Mouse (Mus musculus) heart, embryonic 14.5 days (tissue): ENCODE results near the gene Sept9. TPM values are rescaled to one million over a fixed set of nuclear protein-coding genes. Genes with fewer than 3 reads are reported as not detected.

Experiments
- ATAC-seq: fragments of 200-750 bp; cut with Nextera tagmentation; 2 replicates; pipeline ENCODE4 v1.8.0; 2017; ENCODE audit warnings: low read depth, moderate TSS enrichment; ENCODE audit not compliant: insufficient number of reproducible peaks, insufficient read depth, low FRiP score
- H3K27ac ChIP-seq, 2 experiments: fragments of 200-500 bp in 1 of 2; fragments of 300-500 bp in 1 of 2; sonication (generic) in 1 of 2; replicated peaks in 1 of 2; 2 replicates each; pipeline ENCODE4 v1.5.1; 2012 to 2014; ENCODE audit warnings: low read depth in 2 of 2, low read length in 2 of 2, control low read depth in 1 of 2, mild to moderate bottlenecking in 1 of 2, mixed read lengths in 1 of 2; ENCODE audit not compliant: control insufficient read depth in 1 of 2, insufficient read depth in 1 of 2
- H3K27me3 ChIP-seq: fragments of 300-500 bp; sonication (generic); 2 replicates; pipeline ENCODE4 v1.6.1; 2014; ENCODE audit warnings: mild to moderate bottlenecking, low read length, control low read depth; ENCODE audit not compliant: control insufficient read depth, insufficient read depth
- H3K36me3 ChIP-seq: fragments of 300-500 bp; sonication (generic); 2 replicates; pipeline ENCODE4 v1.6.1; 2014; ENCODE audit warnings: mild to moderate bottlenecking, control low read depth, low read length, mixed read lengths; ENCODE audit not compliant: control insufficient read depth, insufficient read depth
- H3K4me1 ChIP-seq, 2 experiments: fragments of 200-500 bp in 1 of 2; fragments of 300-500 bp in 1 of 2; sonication (generic) in 1 of 2; 2 replicates each; pipeline ENCODE4 v1.6.1; 2012 to 2014; ENCODE audit warnings: low read length in 2 of 2, control low read depth in 1 of 2, mixed read lengths in 1 of 2; ENCODE audit not compliant: control insufficient read depth in 2 of 2, insufficient read depth in 2 of 2
- H3K4me2 ChIP-seq: fragments of 300-500 bp; sonication (generic); 2 replicates; pipeline ENCODE4 v1.6.1; 2014; ENCODE audit warnings: mild to moderate bottlenecking, low read length
- H3K4me3 ChIP-seq, 2 experiments: fragments of 200-500 bp in 1 of 2; fragments of 300-500 bp in 1 of 2; sonication (generic) in 1 of 2; 2 replicates each; pipeline ENCODE4 v1.5.1; 2012 to 2014; ENCODE audit warnings: low read length in 2 of 2, mild to moderate bottlenecking in 2 of 2, control low read depth in 1 of 2, low read depth in 1 of 2, moderate library complexity in 1 of 2; ENCODE audit not compliant: control insufficient read depth in 1 of 2, insufficient read depth in 1 of 2
- H3K9ac ChIP-seq: fragments of 300-500 bp; sonication (generic); 2 replicates; pipeline ENCODE4 v1.6.1; 2014; ENCODE audit warnings: mild to moderate bottlenecking, low read length
- H3K9me3 ChIP-seq: fragments of 300-500 bp; sonication (generic); 2 replicates; pipeline ENCODE4 v1.6.1; 2016; ENCODE audit warnings: low read length, control low read depth; ENCODE audit not compliant: control insufficient read depth
- WGBS: fragments of 180-500 bp; shearing (Covaris S2); extraction: QIAGEN DNeasy Blood & Tissue Kit; methylation state at CpG from one replicate; pipeline ENCODE4 v1.1.7; 2014; 5-methylcytosine and 5-hydroxymethylcytosine counted together
- polyA plus RNA-seq: library from polyadenylated mRNA; unstranded; fragments of >200 nt; fragmentation: Nextera tagmentation; extraction: Ambion mirVana; gene quantifications from 2 replicates; pipeline ENCODE4 v1.2.1, GENCODE M21; 2014

Gene Sept9
- 49.7 and 51.8 TPM in 2 replicates for polyA plus RNA-seq

DNA sequence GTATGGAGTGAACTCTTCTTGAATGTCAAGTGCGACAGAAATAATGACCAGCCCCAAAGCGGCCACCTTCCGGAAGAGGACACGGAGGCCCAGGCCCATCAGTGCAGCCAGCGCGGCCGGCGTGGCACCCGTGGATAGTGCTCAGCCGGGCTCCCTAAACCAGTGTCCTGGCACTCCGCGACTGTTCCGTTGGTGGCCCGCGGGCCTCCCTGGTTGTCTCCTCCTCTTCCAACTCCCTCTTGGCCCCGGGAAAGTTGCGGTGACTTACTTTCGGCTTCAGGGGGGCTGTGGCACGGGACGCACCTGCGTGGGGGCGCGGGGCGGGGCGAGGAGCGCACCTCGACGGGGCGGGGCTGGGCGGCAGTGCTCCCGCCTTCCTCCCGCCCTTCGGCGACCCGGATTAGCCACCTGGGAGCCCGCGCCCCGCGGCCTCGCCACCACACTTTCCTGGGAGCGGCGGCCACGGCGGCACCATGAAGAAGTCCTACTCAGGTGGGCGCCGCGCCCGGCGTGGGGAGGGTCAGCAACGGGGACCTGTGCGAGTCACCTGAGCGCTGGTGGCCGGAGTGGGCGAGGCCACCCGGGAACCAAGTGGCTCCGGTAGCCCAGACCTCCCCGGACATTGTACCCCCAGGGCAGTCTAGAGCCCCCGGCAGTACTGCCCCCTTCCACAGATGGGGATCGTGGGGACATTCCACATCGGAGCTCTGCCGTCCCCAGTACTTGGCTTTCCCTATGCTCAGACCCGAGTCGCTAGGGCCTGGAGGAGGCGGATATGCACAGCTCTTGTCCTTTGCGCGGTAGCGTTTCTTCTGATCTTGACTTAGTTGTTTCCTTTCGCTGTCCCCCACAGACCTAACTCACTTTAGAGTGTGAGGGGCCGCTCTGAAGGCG, at the start of gene Sept9:
TSS of gene Sept9 (plus strand) at position 380 of the 894 bp plus-strand sequence.
- H3K27me3 ChIP-seq: peaks cover 42% of the 10 kb centered on the region
- no peak within 1 kb of the TSS for H3K27ac ChIP-seq
- no peaks in the 10 kb centered on the region for H3K9me3 ChIP-seq
- H3K4me1 ChIP-seq: peaks cover 14% of the 10 kb centered on the region in 2 experiments; a peak in 3 of 4 replicates
- no peak for ATAC-seq
- H3K4me2 ChIP-seq: peak within 1 kb of the TSS; percentile 96
- H3K36me3 ChIP-seq: no peaks in the 10 kb centered on the region
- H3K9ac ChIP-seq: peak within 1 kb of the TSS; percentile 64
- peak within 1 kb of the TSS; percentile 42 to 54 for H3K4me3 ChIP-seq
- WGBS: 2% methylated on average over 69 of the region's 70 CpGs

- Histone ChIP-seq H3K36me3 (peaks cover 93% of the 10 kb centered on the region), H3K27ac (no peak overlapping the region), H3K27me3 (no peaks in the 10 kb centered on the region), H3K4me1 (peaks cover 14 to 23% of the 10 kb centered on the region in 2 experiments), H3K4me2 (no peak overlapping the region), H3K9ac (no peak overlapping the region), H3K4me3 (no peak overlapping the region), H3K9me3 (no peaks in the 10 kb centered on the region)
- ATAC-seq: no peak
- WGBS: 78% methylated on average over 9 of the region's 9 CpGs
These were observed 48.9 kb upstream of the Sept9 start for GRCm38 (mm10) chr11:117150467-117150966.

DNA sequence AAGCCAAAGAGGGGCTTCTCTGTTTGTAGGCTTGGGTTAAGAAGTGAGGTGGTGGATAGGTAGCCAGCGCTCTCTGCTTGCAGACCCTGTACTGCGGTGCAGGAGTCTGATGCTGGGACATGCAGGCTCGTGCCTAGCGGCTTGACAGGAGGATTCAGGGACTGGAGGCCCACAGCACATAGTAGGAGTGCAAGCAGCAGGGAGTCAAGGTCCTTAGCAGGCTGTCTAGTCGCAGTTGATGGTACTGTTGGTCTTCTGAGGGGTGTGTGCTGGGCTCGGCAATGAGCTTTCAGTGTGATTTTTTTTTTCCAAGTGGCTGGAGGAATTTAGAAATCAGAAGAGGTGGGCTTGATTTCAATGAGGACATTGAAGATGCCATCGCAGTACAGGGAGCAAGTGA, 48.0 kb upstream of the Sept9 start:
- H3K27ac ChIP-seq: no peak overlapping the region
- H3K36me3 ChIP-seq: peaks cover 93% of the 10 kb centered on the region
- no peak for ATAC-seq
- H3K27me3 ChIP-seq: no peaks in the 10 kb centered on the region
- H3K4me3 ChIP-seq: no peak overlapping the region
- peaks cover 20 to 28% of the 10 kb centered on the region in 2 experiments for H3K4me1 ChIP-seq
- H3K9me3 ChIP-seq: no peaks in the 10 kb centered on the region
- H3K4me2 ChIP-seq: no peak overlapping the region
- no peak overlapping the region for H3K9ac ChIP-seq
- 92% methylated on average over 7 of the region's 7 CpGs for WGBS

GRCm38 (mm10) chr11:117152541-117152940, 46.9 kb upstream of the Sept9 start:
- 87% methylated on average over 6 of the region's 6 CpGs for whole genome bisulfite sequencing
- Histone ChIP-seq H3K27ac (no peak overlapping the region), H3K9me3 (no peaks in the 10 kb centered on the region), H3K4me1 (peaks cover 20 to 31% of the 10 kb centered on the region in 2 experiments), H3K27me3 (no peaks in the 10 kb centered on the region), H3K9ac (no peak overlapping the region), H3K4me3 (no peak overlapping the region), H3K4me2 (no peak overlapping the region), H3K36me3 (peaks cover 92% of the 10 kb centered on the region)
- no peak for ATAC-seq

- peaks cover 90% of the 10 kb centered on the region for H3K36me3 ChIP-seq
These were observed 45.9 kb upstream of the Sept9 start for GRCm38 (mm10) chr11:117153553-117153952.

GRCm38 (mm10) chr11:117154088-117154815, 45.2 kb upstream of the Sept9 start:
- Histone ChIP-seq H3K4me3 (no peak overlapping the region), H3K4me1 (peaks cover 25 to 47% of the 10 kb centered on the region in 2 experiments), H3K27ac (peak overlapping the region; percentile 28 to 58; a peak in 3 of 4 replicates), H3K27me3 (no peaks in the 10 kb centered on the region), H3K9me3 (no peaks in the 10 kb centered on the region), H3K36me3 (peaks cover 90% of the 10 kb centered on the region), H3K4me2 (no peak overlapping the region), H3K9ac (peak overlapping the region; percentile 34; the same call in 1 of the 2 replicates)
- 27% methylated on average over 7 of the region's 7 CpGs for WGBS
- peak; percentile 28; the same call in 1 of the 2 replicates for ATAC-seq

More at GRCm38 (mm10) chr11:117153553-117153952, 45.9 kb upstream of the Sept9 start:
- Histone ChIP-seq H3K4me3 (no peak overlapping the region), H3K27ac (peak overlapping the region; percentile 14 to 42; a peak in 3 of 4 replicates), H3K9me3 (no peaks in the 10 kb centered on the region), H3K27me3 (no peaks in the 10 kb centered on the region), H3K4me2 (no peak overlapping the region), H3K4me1 (peaks cover 24 to 40% of the 10 kb centered on the region in 2 experiments), H3K9ac (no peak overlapping the region; the same call in 1 of the 2 replicates)
- no peak for ATAC-seq
- 65% methylated on average over 9 of the region's 9 CpGs for WGBS

DNA sequence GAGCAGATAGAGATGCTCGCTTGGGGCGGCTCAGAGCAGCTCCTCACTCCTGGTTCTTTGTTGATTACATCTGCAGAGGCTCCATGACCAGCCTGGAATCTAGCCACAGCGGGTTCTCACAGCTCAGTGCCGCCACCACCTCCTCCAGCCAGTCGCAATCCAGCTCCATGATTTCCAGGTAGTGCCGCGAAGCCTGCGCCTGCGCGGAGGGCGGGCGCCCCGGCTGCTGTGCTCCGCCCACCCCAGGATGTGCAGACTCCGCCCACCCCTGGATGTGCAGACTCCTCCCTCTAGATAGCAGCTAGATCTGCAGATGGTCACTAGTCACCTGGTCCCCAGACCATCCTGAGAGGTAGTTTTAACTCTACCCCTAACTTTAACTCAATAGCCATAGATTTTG, 42.7 kb upstream of the Sept9 start:
- no peak overlapping the region for H3K9ac ChIP-seq
- H3K27me3 ChIP-seq: no peaks in the 10 kb centered on the region
- no peak overlapping the region for H3K4me3 ChIP-seq
- H3K27ac ChIP-seq: no peak overlapping the region
- H3K36me3 ChIP-seq: peaks cover 75% of the 10 kb centered on the region
- H3K4me2 ChIP-seq: no peak overlapping the region
- H3K4me1 ChIP-seq: peaks cover 30 to 56% of the 10 kb centered on the region in 2 experiments
- WGBS: 32% methylated on average over 15 of the region's 15 CpGs
- no peaks in the 10 kb centered on the region for H3K9me3 ChIP-seq
- no peak for ATAC-seq
